ENCODE assay signal across 8 mouse cellular contexts in genomic region chr2:131422907-131423445, GRCm38 (mm10).
DNase-seq lines count a peak whose midpoint lies in the region; ATAC-seq lines count a peak whose summit lies in the region.

No protein-coding gene starts in this region.

- no peaks in the 10 kb centered on the region for H3K27me3 ChIP-seq in hindbrain, embryonic 16.5 days (replicated peaks; ENCODE audit: control insufficient read depth, insufficient read depth, low read length)

- H3K9me3 ChIP-seq in hindbrain, embryonic 16.5 days (ENCODE audit: control insufficient read depth, low read length), result no peaks in the 10 kb centered on the region

- no peaks in the 10 kb centered on the region for H3K36me3 ChIP-seq in hindbrain, embryonic 16.5 days (ENCODE audit: control insufficient read depth, insufficient read depth, low read length)

- H3K4me1 ChIP-seq in hindbrain, embryonic 16.5 days (ENCODE audit: control insufficient read depth, insufficient read depth, low read depth, low read length), result no peaks in the 10 kb centered on the region

- H3K4me3 ChIP-seq in hindbrain, embryonic 16.5 days (ENCODE audit: low read length), result peak overlapping the region; percentile 60

- H3K9ac ChIP-seq in hindbrain, embryonic 16.5 days (ENCODE audit: low read depth, low read length), result peak overlapping the region; percentile 71

- H3K27ac ChIP-seq in hindbrain, embryonic 16.5 days (ENCODE audit: low read depth, low read length), result peak overlapping the region; percentile 76; the same call in 1 of the 2 replicates

- peak; percentile 88 for DNase-seq in R1 (ENCODE audit: low read depth, low spot score)
- DNase-seq in cerebellum, postnatal 10 days, result peak; percentile 84 to 90
- DNase-seq in gastrocnemius, adult 18-20 months (ENCODE audit: low spot score), result peak; percentile 78
- peak; percentile 54 for DNase-seq in left cerebral cortex, adult 11 months (ENCODE audit: low spot score)
- peak; percentile 42 to 72 for DNase-seq in lung, postnatal 4 days
- peak; percentile 88 for DNase-seq in retina, postnatal 1 day
- peak; percentile 28 for DNase-seq in urinary bladder, adult 2 months (ENCODE audit: low spot score)

- ATAC-seq in hindbrain, embryonic 16.5 days, result peak; percentile 95

- WGBS in hindbrain, embryonic 16.5 days, result 0% methylated on average over 13 of the region's 13 CpGs

- peak overlapping the region; percentile 87 for H3K4me2 ChIP-seq in hindbrain, embryonic 16.5 days (ENCODE audit: low read length)

Comparison
In these comparisons a context has a peak if more than half of its experiments do, and no peak if none do; other contexts are left out.
1. Peak in every context shown above with its lines: DNase-seq, ATAC-seq, H3K4me3 ChIP-seq and H3K27ac ChIP-seq.
2. DNase-seq: peak in every context shown above with its lines; median percentile 88 in R1; 88 in retina, postnatal 1 day; 87 in cerebellum, postnatal 10 days; 78 in gastrocnemius, adult 18-20 months; 57 in lung, postnatal 4 days; 54 in left cerebral cortex, adult 11 months; 28 in urinary bladder, adult 2 months.